Mouse (Mus musculus): Measurements from ENCODE around the gene Dock3. TPM values are rescaled to one million over a fixed set of nuclear protein-coding genes. Genes with fewer than 3 reads are reported as not detected.

The Dock3 gene
- 1 to 10 TPM; 7.1 to 7.4 TPM for total RNA-seq (2021)
- long read RNA-seq, experiment 1, partial matches to known transcripts, result 0 of 2 reads
- long read RNA-seq, experiment 1, other reads (novel, unspliced or antisense), result 2 of 2 reads
- long read RNA-seq, experiment 2, partial matches to known transcripts, result 0 of 2 reads
- long read RNA-seq, experiment 2, other reads (novel, unspliced or antisense), result 2 of 2 reads

DNA sequence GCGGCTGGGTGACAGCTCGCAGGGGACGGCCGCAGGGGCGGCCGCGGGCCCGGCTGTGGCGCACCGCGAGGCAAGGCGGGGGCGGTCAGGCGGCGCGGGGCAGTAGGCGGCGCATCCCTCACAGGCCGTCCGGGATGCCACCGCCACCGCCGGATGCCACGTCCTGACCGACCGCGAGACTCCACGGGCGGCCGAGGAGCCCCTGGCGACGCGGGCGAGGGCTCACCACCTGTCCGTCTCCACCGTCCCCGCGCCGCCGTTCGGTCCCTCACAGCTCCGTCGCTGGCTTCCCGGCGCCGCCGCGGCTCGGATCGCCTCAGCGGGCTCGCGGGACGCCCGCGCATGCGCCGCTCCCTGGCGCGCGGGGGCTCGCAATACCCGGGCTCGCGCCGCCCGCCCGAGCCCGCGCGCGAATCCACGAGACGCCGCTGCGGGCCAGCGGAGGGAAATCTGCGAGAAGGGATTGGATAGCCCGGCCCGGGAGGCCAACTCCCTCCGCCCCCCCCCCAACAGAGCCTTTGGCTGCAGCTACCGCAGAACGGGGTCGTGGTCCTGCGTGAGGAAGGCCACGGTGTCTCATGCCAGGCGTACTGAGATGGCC is at the start of gene Dock3:
Gene Dock3, minus strand, starts transcription at position 371 of the 601 bp plus-strand sequence.
- peak; percentile 11 to 24 for DNase-seq (ENCODE audit: low spot score in 2 of 2)

DNA sequence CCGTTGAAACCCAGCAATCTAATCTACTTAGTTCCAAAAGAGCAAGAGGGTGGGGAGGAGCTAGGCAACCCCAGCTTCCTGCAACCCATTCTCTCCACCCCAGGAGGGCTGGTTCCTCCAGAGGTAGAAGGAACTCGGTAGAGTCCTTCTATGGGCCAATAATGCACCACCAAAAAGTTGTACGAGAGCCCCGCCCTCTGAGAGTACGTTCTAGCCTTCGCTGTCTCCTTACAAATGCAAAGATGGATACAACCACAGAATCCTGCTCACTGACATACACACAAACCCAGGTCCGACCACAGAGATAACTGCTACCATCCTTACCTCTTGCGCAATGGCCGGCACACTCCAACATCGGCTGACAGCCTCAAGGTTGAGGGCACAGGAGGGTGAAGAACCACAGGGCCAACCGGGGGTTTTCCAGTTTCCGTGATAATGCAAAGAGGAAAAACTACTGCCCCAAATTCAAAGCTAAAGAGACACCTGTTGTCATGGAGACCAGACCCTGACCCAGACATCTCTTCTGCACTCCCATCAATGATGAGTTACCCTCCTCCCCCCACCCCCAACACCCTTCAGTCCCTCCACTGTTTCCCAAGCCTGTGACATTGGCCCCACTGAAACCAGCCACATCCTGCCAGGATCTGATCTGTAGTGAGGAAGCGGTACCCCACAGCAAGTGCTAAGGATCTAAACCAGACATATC is 48.8 kb upstream of the Dock3 start:
- DNase-seq (ENCODE audit: low spot score in 2 of 2), result no peak

DNA sequence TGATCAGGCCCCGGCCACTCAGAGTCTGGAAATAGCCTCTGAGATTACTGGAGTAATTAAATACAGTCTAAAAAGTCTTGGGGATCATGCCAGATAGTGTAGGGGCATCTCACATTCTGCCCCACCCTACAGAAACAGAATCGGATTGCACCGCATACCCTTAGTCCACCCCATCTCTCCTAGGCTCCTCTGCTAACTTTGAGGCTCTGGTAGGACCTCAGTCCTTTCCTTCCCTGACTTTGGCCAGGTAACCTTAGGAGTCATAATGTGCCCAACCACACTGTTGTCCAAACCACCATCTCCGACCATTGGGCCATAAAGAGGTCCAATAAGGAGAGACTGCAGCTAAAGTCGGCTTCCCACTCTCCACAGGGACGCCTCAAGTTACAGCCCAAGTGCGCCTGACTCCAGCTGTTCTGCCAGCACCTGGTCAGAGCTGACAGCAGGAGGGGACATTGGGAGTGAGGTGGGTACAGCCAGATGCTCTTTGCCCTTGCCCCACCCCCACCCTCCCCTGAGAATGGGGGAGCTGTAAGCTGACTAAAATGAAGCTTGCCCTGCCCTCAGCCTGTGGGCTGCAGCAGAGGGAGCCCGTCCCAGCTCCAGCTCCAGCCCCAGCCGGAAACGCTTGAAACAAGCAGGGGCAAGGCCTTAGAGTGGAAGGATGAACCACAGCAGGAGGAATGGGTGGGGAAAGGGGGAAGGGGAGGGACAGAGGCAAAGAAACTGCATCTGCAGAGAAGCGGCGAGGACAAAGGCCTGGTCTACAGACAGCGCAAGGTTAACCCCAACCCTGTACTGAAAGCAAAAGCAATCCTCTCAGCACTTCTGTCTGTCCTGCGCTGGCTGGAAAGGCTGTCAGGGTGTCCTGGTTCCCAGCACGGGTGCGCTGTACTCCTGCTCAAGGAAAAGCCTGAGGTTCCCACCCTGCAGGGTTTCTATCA is 47.9 kb upstream of the Dock3 start:
- no peak for DNase-seq (ENCODE audit: low spot score in 2 of 2)

DNA sequence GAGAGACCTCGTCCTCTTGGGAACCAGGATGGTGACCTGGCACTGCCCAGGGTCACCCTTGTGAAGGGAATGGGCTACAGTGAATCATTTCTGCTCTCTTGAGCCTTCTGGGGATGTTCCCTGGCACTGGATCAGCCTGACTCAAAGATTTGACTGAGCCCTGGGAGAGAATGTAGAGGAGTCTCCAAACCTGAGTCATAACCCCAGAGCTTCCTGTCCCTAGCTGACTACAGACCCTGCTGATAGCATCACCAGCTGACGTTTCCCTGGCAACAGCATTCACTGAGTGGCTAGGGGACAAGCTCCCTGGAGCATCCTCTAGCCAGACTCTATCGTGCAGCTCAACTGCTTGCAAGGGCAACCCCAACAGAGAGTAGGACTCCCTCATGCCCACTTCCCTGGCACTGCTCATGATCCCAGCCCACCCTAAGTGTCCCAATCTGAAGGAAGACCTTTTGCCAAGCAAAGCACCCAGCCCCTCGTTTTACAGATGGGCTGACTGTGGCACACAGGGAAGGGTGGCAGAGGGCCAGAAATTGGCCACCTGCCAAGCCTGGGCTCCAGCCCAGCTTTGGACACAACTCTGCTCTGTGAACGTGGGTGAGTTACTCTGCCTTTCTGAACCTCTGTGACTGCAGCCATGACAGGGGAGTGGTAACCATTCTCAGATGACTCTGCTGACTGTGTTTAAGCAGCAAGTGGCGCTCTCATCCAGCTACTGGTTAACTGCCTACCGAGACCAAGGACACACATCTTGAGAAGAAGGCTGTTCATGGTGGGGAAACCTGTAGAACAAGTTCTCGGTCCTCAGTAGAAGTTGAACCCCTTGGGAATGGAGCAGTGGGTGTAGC is 47.0 kb upstream of the Dock3 start:
- DNase-seq (ENCODE audit: low spot score in 2 of 2), result no peak

DNA sequence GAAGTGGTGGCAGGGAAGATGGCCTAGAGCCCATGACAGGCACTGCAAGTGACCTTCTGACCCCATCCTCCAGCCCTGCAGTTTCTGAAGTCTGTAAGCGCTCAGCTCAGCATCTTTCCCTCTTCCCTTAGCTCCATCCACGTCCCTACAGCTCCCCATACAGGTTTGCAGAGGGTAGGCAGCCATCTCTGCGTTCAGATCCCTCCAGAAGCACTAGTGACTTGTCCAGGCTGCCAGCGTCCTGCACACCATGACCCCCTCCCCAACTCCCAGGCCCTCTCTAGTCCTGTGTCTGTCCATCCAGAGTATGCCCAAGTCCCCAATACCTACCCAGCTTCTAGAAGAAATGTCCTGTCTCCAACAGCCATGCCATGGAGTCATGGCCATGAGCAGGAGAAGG is 46.4 kb upstream of the Dock3 start:
- no peak for DNase-seq (ENCODE audit: low spot score in 2 of 2)

DNA sequence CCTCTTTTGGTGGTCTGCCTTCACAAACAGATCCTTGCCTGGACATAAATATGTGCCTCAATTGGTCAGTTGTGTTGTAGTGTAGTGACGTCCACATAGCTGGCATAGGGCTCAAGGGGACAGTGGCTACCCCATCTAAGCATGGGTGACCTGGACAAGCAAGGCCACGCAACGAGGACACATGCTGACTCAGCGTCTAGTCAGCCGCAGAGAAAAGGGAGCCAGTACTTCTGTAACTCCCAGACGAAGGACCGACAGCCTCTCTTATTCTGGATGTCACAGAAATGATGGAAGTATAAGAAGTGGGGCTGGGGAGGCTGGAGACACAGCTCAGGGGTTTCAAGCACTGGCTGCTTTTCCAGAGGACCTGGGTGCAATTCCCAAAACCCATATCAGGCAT is 45.9 kb upstream of the Dock3 start:
- no peak for DNase-seq (ENCODE audit: low spot score in 2 of 2)

DNA sequence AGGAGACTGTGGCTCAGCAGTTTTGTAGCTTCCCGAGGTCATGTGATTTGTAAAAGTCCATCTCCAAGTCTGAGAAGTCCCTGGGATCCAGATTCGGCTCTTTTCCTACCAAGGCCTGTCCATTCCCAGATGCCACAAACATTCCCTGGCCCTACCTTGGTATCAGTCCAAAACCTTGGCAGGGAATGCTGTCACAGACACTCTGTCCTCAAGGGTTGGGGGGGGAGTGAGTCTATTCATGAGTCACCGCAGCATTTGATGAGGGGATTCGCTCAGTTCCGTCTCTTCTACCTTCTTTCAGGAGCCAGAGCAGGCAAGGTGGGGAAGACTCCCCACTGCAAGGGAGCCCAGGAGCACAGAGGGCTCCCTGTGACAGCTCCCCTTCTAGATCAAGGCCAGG is 44.0 kb upstream of the Dock3 start:
- DNase-seq (ENCODE audit: low spot score in 2 of 2), result no peak

DNA sequence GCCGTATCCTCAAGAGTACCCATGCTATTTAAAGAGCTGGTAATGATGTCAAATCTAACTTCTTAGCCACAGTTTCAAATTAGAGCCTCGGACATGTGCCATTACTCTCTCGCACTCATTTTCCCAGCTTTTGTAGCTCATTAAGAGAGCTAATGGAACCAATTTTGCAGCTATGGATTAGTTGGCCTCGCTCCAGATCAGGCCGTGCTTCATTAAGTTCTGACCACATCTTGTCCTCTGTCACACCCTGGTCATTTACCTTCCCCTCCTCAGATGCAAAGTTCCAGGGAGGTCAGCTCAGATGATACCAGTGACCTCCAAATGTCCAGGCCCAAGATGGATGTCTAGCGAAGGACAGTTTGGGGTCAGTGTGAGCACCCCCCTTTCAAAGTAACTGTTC is 43.0 kb upstream of the Dock3 start:
- no peak for DNase-seq (ENCODE audit: low spot score in 2 of 2)

DNA sequence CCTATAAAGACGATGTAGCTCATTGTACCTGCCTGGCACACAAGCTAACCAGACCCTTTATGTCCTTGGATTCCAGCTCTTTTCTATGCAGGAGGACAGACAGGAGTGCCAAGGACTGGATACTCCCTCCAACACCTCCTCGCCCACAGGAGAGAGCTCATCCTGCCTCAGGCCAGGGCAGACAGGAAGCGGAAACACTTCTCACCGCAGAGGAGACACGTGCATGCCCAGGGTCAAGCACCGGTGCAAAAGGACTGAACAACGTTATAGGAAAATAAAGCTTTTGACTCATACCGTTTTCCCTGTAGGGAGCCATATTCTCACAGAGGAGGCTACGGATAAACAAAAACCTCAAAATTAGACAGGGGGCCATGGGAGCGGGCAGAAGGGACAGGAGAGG is 41.5 kb upstream of the Dock3 start:
- no peak for DNase-seq (ENCODE audit: low spot score in 2 of 2)

DNA sequence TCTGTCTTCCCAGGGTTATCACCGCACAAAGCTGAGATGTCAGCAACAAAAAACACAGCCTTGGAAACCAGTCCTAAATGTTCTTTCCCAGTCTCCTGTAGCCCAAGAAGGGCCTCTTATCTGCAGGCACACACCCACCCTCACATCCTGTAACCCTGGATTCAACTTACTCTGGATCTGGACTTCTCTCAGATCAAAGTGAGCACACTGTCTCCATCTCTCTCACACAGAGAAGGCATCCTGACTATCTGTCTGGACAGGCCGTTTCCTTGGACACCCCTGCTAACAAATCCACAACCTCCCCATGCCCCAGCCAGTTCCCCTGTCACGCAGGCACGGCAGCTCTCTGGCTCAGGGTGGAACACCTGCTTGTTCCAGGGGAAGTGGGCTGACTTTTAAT is 40.6 kb upstream of the Dock3 start:
- DNase-seq (ENCODE audit: low spot score in 2 of 2), result no peak

DNA sequence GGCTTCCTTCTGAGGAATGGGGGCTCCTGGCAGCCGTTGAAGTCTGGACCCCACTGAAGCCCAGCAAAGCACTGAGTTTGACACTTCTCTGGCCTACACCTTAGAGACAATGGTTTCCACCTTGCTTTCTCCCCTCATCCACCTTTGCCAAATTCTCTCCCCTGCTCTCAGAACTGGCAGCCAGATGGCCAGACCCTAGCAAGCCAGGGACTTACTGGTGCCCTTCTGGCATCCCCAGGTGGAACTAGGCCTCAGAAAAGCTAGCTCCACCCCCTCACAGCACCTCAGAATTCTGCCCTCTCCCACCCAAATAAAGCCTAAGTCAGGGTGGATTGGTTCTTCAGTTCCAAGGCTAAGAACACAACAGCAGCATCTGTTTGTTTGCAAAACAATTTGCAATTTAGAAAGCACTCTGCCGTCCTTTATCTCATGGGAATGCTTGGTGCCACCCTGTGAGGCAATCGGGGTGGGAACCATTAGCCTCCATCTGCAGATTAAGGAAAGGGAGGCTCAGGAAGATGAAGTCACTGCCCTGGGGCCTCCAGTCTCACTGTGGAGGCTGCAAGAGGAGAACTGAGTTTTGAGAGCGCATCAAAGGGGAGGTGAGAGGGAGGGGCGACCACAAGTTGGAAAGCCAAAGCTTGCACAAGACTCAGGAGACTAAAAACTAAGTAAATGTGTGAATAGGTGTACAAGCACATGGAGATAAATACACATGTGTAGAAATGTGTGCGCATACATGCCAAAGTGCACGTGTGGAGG is 39.6 kb upstream of the Dock3 start:
- no peak for DNase-seq (ENCODE audit: low spot score in 2 of 2)

DNA sequence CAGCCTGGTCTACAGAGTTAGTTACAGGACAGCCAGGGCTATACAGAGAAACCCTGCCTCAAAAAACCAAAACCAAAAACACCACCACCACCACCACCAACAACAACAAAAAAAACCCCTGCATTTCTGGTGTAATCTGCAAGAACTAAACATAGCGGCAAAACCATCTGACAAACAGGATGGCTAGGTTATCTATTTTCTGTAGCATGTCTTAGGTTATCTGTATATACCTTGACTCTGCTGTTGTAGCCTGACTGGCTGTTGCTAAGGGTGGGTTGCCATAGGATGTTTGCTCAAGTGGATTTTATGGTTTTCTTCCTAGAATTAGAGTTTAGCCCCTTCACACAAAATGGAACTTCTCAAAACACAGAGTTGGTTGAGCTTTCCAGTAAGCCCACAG is 38.1 kb upstream of the Dock3 start:
- no peak for DNase-seq (ENCODE audit: low spot score in 2 of 2)

DNA sequence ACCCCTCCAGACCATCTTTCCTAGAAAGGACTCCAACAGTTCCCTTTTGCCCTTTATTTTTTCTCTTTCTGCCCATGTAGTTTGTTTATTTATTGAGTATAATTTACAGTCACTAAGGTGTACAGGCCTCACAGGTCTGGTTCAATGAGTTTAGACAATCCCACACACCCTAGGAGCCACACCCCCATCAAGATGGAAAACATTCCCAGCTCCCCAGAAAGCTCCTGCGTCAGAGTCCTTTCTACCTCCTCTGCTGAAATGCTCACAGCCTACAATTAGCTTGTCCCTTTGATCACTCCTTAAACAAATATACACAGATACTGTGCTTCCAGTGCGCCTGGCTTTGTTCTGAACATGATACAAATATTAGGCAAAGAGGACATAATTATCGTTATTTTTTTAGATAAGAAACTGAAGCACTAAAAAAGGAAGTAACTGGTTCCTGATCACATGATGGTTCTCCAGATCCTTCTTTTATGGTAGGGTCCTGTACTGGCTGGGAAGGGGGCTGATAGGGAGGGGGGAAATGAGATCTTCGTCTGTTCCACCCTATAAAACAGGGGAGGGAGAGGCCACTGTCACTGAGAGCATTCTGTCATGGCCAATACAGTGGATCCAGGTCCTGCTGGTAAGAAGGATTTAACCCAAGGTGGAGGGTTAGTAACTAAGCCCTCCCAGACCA is 36.2 kb upstream of the Dock3 start:
- DNase-seq (ENCODE audit: low spot score in 2 of 2), result no peak

DNA sequence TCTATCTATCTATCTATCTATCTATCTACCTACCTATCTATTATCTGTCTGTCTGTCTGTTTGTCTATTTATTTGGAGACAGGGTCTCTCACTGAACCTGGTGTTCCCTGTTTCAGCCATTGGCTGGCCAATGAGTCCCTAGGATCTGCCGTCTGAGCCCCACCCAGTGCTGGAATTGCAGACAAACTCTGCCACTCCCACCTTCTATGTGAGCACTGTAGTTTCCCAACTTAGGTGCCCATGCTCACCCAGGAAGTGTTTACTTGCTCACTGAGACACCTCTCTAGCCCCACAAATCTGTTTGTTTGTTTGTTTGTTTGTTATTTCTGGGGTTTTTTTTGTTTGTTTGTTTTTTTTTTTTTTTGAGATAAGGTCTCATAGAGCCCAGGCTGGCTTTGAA is 35.3 kb upstream of the Dock3 start:
- DNase-seq (ENCODE audit: low spot score in 2 of 2), result no peak

DNA sequence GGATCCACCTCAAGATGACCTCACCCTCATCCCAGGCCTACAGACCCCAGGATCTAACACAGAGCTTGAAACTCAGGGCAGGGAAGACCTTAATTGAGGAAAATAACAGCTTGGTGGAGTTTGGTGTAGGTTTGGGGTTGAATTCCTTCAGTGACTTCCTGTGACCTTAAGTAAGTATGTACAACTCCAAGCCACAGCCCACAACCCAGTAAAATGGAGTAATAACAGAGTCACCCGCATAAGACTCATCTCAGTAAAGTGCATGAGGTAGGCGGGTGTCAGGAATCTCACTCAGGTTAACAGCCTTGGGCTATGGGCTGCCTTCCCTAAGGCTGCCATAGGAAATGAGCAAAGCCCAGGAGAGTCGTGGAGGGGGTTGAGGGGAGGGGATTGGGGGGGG is 33.0 kb upstream of the Dock3 start:
- DNase-seq (ENCODE audit: low spot score in 2 of 2), result no peak

DNA sequence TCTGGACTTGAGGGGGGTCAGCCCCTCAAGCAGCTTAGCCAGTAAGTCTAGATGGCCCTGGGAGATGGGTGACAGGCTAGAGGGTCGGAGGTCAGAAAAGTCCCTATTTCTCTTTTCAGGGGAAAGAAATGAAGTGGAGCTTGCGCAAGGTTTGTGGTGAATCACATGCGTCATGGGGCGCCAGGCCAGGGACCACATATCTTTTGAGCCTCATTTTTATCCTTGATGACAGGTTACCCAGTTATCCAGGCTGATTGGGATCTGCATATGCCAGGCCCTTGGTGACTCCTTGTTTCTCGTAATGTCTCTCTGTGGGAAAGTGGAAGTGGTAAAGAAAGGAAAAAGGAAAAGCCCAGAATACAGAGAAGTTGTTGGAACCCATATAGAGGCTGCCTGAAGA is 32.2 kb upstream of the Dock3 start:
- peak in 1 of 2 experiments; percentile 26 for DNase-seq (ENCODE audit: low spot score in 2 of 2)

DNA sequence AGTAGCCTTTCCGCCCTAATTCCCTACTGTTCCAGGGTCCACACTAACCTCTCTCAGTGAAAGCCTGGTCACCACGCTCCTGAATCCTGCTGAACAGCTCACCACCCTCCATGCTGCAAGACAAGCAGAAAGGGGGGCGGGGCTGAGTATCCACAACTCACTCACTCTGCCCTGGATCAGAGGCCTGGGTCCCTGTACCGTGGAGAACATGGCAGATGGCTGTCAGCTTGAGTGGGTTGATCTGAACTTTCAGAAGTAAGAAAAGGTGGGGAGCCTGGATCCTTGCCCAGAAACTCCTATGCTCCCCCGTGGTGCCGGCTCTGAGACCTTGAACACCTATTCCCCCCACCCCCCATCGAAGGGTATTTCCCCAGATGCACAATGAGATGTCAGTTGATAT is 30.7 kb upstream of the Dock3 start:
- no peak for DNase-seq (ENCODE audit: low spot score in 2 of 2)

DNA sequence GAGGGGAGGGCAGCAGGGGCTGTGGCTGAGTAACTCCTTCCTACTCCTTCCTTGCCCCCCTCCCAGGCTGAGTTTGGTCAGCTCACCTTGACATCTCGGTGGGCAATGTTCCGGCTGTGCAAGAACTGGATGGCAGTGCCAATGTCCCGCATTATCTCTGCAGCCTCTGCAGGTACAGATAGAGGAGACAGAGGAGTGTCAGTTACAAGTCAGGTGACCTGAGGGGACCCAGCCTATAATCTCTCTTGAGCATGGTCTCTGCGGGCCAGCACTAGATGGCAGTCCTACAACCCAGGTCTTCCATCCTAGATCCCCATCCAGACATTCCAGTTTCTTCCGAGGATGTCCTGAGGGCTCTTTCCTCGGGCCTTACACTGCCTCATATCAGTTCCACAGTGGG is 30.1 kb upstream of the Dock3 start:
- no peak for DNase-seq (ENCODE audit: low spot score in 2 of 2)

DNA sequence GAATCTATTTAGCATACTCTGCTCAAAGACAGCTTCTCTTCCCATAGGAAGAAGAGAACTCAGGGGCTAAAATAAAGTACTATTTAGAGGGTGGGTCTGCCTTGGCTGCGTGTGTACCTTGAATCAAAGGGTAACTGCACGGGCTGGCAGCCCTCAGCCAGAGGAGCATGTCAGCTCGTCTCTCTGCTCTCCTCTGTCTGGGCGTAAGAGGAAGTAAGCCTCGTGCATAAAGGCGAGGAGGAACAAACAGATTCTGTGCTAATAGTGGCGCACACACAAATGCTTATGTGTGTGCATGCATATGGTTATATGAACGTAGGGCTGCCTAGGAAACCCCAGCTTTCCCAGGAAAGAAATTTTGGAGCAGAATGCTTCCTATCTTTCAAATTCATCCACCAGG is 29.1 kb upstream of the Dock3 start:
- no peak for DNase-seq (ENCODE audit: low spot score in 2 of 2)

DNA sequence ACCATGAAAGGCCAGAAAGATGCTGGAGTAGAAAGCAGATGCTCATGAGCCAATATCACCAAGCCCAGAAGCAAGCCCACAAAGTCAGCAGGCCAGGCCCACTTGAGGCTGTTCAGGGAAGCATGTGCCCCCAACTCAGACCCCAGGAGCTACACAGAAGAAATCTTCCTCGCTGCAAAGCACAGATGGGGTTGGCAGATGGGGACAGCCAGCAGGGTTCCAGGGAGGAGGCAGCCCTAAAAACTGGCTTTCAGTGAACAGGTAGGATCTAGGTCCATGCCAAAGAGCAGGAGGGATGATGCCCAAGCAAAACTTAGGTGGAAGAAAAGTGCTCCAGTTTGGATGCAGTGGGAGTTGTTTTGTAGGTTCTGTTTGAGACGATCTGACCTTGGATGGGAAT is 28.7 kb upstream of the Dock3 start:
- DNase-seq (ENCODE audit: low spot score in 2 of 2), result no peak
